Mouse (Mus musculus) kidney, adult 2 months (tissue): ENCODE data around the gene Tmem178b. TPM values are rescaled to one million over a fixed set of nuclear protein-coding genes. Genes with fewer than 3 reads are reported as not detected.

ENCODE experiments used
- DNase-seq: peaks from one replicate; pipeline ENCODE4 v3.0.0; 2021
- H3K27ac ChIP-seq: fragments of 200-500 bp; 2 replicates; pipeline ENCODE4 v1.5.1; 2012; ENCODE audit warnings: low read depth, low read length, control low read depth, inconsistent platforms; ENCODE audit not compliant: insufficient read depth
- H3K27me3 ChIP-seq: fragments of 200-500 bp; replicated peaks from 2 replicates; pipeline ENCODE4 v1.6.1; 2012; ENCODE audit warnings: mild to moderate bottlenecking, moderate library complexity, low read length, inconsistent platforms; ENCODE audit not compliant: control insufficient read depth, insufficient read depth
- H3K36me3 ChIP-seq: fragments of 200-500 bp; 2 replicates; pipeline ENCODE4 v1.6.1; 2012; ENCODE audit warnings: mild to moderate bottlenecking, moderate library complexity, low read length, inconsistent platforms; ENCODE audit not compliant: control insufficient read depth, insufficient read depth
- H3K4me1 ChIP-seq: fragments of 200-500 bp; 2 replicates; pipeline ENCODE4 v1.6.1; 2011; ENCODE audit warnings: low read length; ENCODE audit not compliant: control insufficient read depth, insufficient read depth
- H3K4me3 ChIP-seq: fragments of 200-500 bp; 2 replicates; pipeline ENCODE4 v1.5.1; 2011; ENCODE audit warnings: mild to moderate bottlenecking, low read depth, low read length, control low read depth; ENCODE audit not compliant: insufficient read depth
- CTCF ChIP-seq: fragments of 200-500 bp; conservative IDR thresholded peaks from 2 replicates; pipeline ENCODE4 v1.5.1; 2011; ENCODE audit warnings: low read depth, mild to moderate bottlenecking, control low read depth, low read length, moderate library complexity, mixed read lengths; ENCODE audit not compliant: insufficient read depth, insufficient read length
- POLR2A ChIP-seq: fragments of 200-500 bp; IDR thresholded peaks from one replicate; pipeline ENCODE4 v1.6.1; 2011; ENCODE audit warnings: low read depth, low read length, control low read depth
- WGBS: fragments of 180-500 bp; shearing (Covaris S2); methylation state at CpG from one replicate; pipeline ENCODE4 v1.1.7; 2018; 5-methylcytosine and 5-hydroxymethylcytosine counted together
- polyA plus RNA-seq: library from polyadenylated mRNA; depleted of rRNA; stranded (reverse); fragments of >200 nt; gene quantifications from 2 replicates; pipeline ENCODE4 v1.2.3, GENCODE M21; 2012

The Tmem178b gene
- polyA plus RNA-seq, 1 experiment = 1.3 TPM

GRCm38 (mm10) chr6:39945670-39946440 is 72.8 kb downstream of the Tmem178b start:
- Histone ChIP-seq H3K36me3 (no peaks in the 10 kb centered on the region), H3K27ac (no peak overlapping the region), H3K4me3 (no peak overlapping the region), H3K27me3 (no peaks in the 10 kb centered on the region), H3K4me1 (no peaks in the 10 kb centered on the region)
- DNase-seq = no peak
- WGBS = 82% methylated on average over 5 of the region's 5 CpGs
- TF ChIP-seq POLR2A (no peak), CTCF (no peak)

- DNase-seq = no peak
- H3K27me3 ChIP-seq = no peaks in the 10 kb centered on the region
- no peak overlapping the region for H3K27ac ChIP-seq
- no peaks in the 10 kb centered on the region for H3K36me3 ChIP-seq
- TF ChIP-seq CTCF (no peak), POLR2A (no peak)
- H3K4me1 ChIP-seq = no peaks in the 10 kb centered on the region
- WGBS = 86% methylated on average over 4 of the region's 4 CpGs
- no peak overlapping the region for H3K4me3 ChIP-seq
Measured at GRCm38 (mm10) chr6:39946601-39947000, 73.5 kb downstream of the Tmem178b start.

GRCm38 (mm10) chr6:39953951-39954350 is 80.9 kb downstream of the Tmem178b start:
- DNase-seq = no peak
- TF ChIP-seq CTCF (no peak), POLR2A (no peak)
- WGBS = 87% methylated on average over 5 of the region's 5 CpGs

GRCm38 (mm10) chr6:39955211-39955610 is 82.1 kb downstream of the Tmem178b start:
- no peak for DNase-seq
- Histone ChIP-seq H3K27ac (no peak overlapping the region), H3K36me3 (no peaks in the 10 kb centered on the region), H3K4me3 (no peak overlapping the region), H3K4me1 (no peaks in the 10 kb centered on the region), H3K27me3 (no peaks in the 10 kb centered on the region)
- TF ChIP-seq CTCF (no peak), POLR2A (no peak)
- WGBS = 84% methylated on average over 2 of the region's 2 CpGs

More at GRCm38 (mm10) chr6:39953951-39954350, 80.9 kb downstream of the Tmem178b start:
- no peaks in the 10 kb centered on the region for H3K4me1 ChIP-seq
- H3K27me3 ChIP-seq = no peaks in the 10 kb centered on the region
- H3K36me3 ChIP-seq = no peaks in the 10 kb centered on the region
- no peak overlapping the region for H3K4me3 ChIP-seq
- H3K27ac ChIP-seq = no peak overlapping the region

GRCm38 (mm10) chr6:39964606-39965005 is 91.5 kb downstream of the Tmem178b start:
- no peaks in the 10 kb centered on the region for H3K27me3 ChIP-seq
- TF ChIP-seq CTCF = no peak
- no peak for TF ChIP-seq POLR2A
- 77% methylated on average over 4 of the region's 4 CpGs for WGBS
- H3K4me1 ChIP-seq = no peaks in the 10 kb centered on the region
- DNase-seq = no peak
- no peak overlapping the region for H3K27ac ChIP-seq
- no peak overlapping the region for H3K4me3 ChIP-seq
- no peaks in the 10 kb centered on the region for H3K36me3 ChIP-seq

- H3K36me3 ChIP-seq = no peaks in the 10 kb centered on the region
- no peak for DNase-seq
- TF ChIP-seq CTCF (no peak), POLR2A (no peak)
- H3K4me3 ChIP-seq = no peak overlapping the region
- H3K27ac ChIP-seq = no peak overlapping the region
- H3K4me1 ChIP-seq = no peaks in the 10 kb centered on the region
- no peaks in the 10 kb centered on the region for H3K27me3 ChIP-seq
Measured at GRCm38 (mm10) chr6:39970281-39970680, 97.2 kb downstream of the Tmem178b start.

GRCm38 (mm10) chr6:39978942-39979341 is 105.9 kb downstream of the Tmem178b start:
- DNase-seq = no peak
- Histone ChIP-seq H3K4me1 (no peaks in the 10 kb centered on the region), H3K36me3 (no peaks in the 10 kb centered on the region), H3K27me3 (no peaks in the 10 kb centered on the region), H3K27ac (no peak overlapping the region), H3K4me3 (no peak overlapping the region)
- WGBS = 76% methylated on average over 4 of the region's 4 CpGs
- no peak for TF ChIP-seq POLR2A
- no peak for TF ChIP-seq CTCF
